Mouse (Mus musculus) monocyte, adult 2 months (primary cell): ENCODE measurements at regions not wholly inside any gene's neighbourhood (a gene's known extent, or its start where the extent isn't known, plus 50 kb on each side); places are given as distances from the start of the nearest gene placed in this dataset.
"Not testable (repeated sequence)": the region's sequence is repeated elsewhere in the genome, so short reads cannot be mapped to it uniquely, and the experiment has no call there.

Source experiments
- DNase-seq, 2 experiments: peaks; one replicate each; pipeline ENCODE4 v3.0.0; 2022; ENCODE audit warnings: low spot score in 2 of 2, low read depth in 1 of 2

DNA sequence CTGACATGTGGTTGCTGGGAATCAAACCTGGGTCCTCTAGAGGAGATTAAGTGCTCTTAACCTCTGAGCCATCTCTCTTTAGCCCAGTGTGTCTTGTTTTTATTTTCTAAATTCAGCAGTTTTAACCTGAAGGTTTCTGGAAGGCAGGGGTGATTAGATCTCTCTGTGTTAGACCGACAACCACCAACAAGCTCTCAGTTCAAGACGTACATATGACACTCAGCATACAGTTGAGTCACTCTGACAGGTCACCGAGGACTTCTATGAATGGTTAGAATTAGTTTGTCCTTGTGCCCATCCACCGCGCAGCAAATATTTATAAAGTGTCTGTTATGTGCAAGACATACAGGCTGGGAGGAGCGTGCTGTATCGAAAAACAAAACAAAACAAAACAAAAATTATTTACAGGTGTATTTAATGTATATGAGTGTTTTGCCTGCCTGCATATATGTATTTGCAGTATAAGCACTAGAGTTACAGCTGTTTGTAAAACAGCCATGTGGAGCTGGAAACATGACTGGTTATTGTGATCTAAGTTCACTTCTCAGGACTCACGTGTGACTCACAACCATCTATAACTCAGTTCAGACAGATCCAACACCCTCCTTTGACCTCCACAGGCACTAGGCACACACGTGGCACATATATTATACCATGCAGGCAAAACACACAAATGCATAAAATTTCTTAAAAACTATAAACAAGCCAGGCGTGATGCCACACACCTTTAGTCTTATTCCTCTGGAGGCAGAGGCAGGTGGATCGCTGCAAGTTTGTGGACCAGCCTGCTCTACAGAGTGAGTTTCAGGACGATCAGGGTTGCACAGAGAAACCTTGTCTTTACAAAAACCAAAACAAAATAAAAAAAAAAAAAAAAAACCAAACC lies 70.5 kb upstream of the Chd2 start:
- no peak for DNase-seq

DNA sequence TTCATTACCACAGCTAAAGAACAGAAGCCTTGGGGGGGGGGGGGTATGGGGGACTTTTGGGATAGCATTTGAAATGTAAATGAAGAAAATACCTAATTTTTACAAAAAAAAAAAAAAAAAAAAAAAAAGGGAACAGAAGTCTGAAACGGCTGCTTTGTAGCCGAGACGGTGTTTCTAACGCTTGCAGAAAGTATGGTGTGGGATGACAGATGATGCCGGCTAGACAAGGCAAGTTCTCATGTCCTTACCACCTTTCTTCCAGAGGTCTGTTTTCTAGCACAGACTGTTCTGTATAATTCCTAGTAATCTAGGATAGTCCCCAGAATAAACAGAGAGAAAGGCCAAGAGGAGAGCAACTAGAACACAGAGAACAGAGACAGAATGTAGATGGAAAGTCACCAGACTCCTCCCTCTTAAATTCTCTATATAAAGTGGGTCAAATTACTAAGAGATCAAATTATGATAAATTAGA lies 67.2 kb upstream of the Chd2 start:
- no peak for DNase-seq

DNA sequence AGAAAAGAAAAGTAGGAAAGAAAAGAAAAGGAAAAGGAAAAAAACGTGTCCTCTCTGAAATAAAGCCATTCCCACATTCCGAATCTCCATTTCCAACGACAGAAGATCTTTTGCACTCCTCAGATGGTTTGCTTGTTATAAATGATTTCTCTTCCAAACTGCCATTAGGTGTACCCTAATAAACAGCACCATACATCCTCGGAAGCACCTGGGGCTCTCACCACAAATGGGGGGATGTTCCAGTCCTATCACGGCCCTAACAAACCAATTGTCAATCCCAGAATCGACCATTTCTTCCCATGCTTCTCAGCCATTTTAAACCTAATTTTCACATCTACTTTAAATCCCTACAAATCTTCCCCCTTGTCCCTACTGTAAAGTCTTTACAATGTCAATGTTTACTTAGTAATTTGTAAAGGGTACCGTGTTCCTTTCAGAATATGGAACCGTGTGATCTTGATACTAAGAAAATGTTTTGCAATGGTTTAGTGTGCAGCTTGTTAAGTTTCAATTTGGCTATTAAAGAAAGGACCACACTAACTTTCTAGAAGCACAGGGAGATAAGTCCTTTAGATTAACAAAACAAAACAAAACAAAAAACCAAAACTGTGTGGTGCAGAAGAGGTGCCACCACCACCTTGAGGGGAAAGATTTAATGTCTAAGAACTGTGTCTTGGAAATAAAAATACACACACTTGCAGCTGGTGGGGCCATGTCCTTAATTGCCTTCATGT lies 66.6 kb upstream of the Chd2 start:
- DNase-seq = no peak

DNA sequence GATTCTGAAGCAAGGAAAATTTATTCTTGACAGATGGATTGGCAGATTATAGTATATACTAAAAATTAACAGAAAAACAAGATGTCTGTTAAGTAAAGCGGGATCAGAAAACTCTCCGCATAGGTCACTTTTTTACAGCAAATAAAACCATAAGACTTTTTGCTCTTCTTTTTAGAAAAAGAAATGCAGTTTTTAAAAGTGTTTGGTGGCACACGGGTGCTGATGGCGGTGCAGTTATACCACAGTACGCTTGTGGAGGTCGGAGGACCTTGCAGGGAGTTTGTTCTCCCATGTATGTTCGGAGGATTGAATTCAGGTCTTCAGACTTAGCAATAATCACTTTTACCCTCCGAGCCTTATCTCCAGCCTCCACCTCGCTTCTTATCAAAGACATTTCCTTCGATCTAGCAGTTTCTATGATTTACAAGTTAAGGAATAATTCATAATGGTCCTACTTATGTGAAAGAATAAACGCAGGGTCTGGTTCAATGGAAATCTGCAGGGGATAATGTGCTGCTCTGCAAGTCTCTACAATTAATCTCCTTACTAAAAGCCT lies 65.9 kb upstream of the Chd2 start:
- DNase-seq = no peak

DNA sequence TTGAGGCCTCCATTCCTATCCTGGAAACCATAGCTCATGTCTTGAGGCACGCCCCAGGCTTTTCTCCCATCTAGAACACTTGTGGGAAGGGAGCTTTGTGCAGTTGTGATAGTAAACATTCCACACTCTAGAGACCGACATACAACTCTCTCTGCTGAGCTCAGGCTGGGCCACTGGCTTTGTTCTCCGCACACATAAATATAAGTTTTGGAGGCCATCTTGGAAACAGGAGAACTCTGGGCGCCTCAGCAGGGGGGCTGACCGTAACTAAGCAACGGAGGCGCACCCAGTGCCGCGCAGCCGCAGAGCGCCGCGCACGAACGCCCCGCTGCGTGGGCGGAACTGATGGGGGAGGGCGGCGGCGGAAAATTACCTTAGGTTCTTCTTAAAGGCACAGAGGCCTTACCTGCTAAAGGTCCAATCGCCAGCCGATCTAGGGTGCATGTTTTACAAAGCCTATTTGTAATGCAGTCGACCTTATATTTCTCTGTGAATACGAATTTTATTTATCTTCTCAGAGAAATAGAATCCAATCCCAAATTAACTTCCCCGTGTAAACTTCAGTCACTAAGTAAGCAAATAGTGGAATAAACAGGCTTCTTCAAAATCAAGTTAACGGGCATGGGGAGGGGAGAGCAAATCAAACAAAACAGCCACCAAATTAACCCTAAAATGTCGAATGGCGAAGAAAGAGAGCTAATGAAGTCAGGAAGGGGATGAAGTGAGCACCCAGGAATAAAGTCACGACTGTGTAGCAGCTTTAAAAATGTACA lies 65.2 kb upstream of the Chd2 start:
- peak; percentile 70 to 78 for DNase-seq

DNA sequence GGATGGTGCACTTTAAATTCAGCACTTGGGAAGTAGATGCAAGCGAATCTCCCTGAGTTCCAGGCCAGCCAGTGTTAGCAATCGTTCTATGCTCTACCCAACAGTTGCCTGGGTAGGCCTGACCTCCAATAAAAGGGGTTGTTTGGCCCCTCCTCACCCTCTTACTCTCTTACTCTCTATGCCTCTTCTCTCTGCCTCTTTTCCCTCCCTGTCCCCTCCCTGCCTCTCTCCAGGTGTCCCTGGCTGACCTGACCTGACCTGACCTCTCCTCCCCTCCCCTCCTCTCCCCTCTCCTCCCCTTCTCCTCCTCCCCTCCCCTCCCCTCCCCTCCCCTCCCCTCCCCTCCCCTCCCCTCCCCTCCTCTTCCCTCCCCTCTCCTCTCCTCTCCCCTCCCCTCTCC lies 63.0 kb upstream of the Chd2 start:
- no peak for DNase-seq

DNA sequence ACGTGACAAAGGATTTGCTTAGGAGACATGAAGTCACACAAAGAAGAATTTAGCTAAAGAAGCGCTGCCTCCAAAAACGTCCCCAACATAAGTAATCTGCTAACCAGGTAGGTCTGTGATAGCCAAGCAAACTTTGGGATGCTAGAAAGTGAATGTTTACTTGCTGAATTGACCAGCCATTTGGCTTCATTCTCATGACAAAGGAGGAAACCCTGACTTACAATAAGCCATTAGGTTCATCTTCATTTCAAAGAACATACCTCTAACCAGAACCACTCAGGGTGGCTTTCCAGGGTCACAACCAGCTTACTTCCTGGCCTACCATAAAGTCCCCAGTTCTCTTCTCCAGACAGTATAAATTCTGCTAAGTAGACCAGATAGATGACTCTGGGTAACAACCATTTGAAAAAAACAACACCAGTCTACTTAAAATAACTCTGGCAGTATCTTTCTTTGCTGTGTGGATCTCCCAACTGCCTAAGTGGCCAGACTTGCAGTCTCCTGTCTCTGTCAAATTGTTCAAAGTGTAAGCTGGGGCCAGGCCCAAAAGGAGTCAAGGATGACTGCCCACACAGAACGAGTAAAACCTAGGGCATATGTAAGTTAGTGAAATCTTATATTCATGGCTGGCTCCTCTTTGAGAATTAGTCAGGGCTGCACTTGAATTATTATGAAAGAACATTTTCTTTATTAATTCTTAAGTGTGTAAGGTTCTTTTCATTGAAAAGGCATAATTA lies 61.4 kb upstream of the Chd2 start:
- DNase-seq = no peak

DNA sequence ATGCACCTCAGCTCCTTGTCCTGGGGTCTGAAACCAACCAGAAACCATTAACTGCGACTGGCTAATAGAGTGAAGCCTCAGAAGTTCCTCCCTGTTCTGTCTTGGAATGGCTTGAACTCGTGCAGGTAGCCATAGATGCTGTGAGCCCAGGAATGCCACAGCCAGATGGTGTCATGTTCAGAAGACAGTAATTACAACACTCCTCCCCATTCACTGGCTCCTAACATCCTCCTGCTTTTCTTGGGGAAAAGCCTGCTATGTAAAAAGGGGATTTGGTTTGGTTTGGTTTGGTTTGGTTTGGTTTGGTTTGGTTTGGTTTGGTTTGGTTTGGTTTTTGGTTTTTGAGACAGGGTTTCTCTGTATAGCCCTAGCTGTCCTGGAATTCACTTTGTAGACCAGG lies 59.7 kb upstream of the Chd2 start:
- no peak for DNase-seq

DNA sequence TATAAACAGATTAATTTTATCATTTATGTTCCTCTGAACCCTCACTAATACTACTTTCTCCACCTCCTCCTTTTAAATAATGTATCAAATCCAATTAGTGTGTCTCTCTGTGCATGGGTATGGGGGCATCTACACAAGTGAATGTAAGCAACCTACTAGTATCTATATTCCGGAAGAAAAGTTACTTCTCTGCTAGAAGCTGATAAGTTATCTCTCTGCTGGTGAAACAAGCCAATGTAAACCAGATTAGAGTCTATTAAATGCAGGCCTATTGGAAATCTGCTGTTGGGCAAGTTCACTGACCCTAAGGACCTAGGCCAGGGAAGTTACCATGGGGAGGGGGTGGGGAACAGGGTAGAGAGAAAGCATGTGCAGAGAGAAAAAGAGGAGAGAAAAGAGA lies 59.1 kb upstream of the Chd2 start:
- DNase-seq = no peak

DNA sequence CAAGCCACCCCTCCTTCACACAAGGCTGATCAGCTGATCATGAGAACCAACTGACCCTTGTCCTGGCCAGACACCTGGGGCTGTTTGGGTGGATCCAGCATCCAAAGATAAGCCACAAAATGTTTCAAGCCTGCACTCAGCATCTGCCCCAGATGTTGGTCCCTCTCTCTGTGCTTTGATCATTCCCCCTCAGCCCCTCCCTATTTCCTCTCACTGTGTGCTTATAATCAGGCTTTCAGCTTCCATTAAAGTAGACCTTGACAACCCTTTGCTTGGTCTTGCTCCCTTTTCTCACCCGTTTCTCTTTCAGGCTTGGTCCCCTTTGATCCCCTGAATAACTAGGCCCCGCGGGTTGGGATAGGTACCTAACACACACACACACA lies 58.4 kb upstream of the Chd2 start:
- DNase-seq = not testable (repeated sequence)

DNA sequence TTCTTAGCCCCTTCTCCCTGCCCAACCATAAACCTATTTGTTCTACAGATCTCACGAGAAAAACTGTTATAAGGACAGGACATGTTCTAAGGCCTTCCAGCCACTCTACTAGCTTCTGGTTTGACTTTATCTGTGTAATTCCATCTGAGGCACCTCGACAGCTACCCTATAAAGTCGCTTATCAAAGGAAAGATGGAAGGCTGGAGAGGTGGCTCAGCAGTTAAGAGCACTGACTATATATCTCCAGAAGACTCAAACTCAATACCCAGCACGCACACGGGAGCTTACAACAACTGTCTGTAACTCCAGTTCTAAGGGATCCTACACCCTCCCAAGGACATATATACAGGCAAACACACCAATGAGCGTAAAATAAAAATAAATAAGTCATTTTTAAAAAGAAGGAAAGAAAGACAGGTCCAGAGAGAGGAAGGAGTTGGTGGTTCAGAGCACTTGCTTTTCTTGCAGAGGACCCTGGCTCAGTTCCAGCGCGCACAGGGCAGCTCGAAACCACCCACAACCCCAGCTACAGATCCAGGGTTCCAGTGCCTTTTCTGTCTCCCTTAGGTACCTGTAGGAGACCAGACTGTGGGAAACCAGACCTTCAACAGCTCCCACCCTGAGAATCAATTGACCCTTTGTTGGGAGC lies 57.8 kb upstream of the Chd2 start:
- no peak for DNase-seq

DNA sequence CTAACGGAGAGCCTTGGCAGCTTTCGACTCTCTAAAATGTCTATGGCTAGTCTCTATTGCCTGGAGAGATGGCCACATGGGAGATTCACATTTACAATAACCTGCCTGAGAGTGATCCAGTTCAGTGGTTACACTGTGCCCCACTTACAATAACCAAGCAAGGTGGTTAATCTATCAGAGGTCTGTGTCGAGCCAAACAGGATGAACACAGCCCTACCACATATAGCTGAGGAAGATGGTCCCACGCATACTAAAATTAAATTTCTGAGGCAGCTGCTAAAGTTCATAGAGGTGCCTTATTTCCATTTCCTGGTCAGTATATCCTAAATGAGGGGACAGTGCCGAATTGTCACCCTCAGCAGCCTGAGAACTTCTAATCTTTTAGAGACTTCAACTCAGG lies 56.3 kb upstream of the Chd2 start:
- DNase-seq = no peak

DNA sequence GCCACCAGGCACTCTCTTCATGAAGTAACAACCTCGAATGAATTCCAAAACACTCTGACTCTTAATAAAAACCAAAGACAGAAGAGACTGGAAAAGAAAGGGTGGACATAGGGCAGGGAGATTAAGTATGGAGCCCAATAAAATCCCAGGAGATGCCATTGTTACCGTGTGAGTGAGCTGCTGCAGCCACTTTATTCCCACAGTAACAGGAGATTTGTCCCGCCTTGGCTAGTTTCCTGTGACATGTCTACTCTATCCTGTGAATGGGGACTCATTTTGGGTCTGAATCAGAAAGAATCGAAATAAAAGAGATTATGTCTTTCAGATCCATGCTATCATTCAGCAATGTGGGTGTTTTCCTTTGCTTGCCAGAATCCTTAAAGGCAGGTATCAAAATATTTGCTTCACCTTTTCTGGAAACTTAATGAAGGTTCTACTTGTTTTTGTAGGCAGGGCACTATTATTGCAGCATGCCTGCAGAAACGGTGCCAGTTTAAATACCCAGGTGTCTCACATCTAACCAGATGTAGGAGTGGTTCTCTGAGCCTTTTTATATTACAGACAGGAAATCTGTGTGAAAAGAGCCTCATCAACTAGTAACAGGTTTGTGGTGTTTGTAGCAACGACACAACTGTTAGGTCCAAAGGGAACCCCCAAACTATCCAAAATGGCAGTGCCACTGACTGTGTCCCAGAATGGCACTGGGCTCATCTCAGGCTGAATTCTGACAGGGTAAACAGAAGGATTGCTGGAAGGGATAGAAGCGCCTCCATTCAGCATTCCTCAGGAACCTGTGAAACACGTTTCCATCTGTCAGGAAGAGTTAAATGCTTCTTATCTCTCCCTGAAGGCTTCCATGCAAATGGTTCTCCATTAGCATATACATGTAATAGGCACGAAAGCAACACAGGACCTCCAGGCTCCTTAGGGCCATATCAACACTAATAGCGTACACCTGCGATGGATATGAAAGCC lies 55.5 kb upstream of the Chd2 start:
- DNase-seq = no peak

DNA sequence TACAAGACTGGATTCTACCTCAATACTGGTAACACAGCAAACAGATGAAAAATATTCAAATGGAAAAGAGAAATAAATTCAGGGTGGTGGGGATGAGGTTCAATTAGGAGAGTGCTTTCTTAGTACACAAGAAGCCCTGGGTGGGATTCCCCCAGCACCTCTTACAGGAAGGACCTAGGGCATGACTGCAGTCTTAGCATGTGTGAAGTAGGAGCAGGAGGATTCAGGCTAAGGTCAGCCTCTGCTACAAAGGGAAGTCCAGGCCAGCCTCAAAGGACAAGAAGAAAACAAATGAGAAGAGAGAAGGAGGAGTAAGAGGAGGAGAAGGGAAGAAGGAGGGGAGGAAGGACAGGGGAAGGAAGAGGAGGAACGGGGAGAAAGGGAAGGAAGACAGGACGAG lies 54.8 kb upstream of the Chd2 start:
- DNase-seq = no peak

DNA sequence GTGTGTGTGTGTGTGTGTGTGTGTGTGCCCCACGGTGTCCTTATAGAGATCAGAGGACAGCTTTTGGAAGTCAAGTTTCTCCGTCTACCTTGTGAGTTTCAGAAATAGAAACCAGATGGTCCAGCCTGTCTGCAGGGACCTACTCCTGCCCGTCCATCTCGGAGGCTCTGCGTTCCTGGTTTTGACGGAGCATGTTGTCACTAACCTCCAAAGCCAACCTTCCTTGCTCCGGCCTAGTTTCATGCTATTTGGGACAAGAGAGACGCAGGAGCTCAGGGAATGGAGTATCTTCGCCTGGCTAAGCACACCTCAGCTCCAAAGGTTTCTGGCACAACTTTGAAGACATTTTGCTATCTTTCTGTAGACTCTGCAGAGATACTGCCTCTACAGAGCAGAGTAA lies 54.2 kb upstream of the Chd2 start:
- DNase-seq = no peak

DNA sequence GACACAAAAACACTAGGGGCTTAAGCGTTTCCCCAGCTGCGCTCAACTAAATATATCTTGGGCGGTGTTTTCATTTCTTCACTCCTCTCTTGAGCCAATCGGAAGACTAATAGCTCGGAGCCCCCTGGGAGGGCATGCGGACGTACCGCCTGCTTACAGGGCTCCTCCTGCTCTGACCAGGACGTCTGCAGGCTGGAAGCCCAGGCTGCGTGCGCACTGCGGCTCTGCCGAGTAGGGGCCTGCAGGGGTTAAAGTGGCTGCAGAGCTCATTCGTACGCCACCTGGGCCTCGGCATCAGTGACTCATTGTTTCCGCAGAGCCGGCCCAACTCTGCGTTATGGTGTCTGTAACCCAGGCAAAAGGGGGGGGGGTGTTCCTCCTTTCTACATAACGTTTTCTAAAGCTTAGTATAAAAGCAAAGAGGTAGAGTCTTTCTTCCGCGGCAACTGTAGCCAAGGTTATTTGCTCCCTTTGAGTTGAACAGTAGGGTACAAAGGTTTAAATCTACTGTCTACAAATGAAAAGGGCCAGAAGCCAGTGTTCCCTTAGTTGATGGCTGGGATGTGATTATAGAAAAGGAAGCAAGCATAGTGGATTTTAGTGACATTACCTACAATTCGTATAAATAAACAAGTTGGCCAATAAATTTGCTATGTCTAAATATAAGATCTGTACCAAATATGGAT lies 53.7 kb upstream of the Chd2 start:
- peak; percentile 55 to 70 for DNase-seq

DNA sequence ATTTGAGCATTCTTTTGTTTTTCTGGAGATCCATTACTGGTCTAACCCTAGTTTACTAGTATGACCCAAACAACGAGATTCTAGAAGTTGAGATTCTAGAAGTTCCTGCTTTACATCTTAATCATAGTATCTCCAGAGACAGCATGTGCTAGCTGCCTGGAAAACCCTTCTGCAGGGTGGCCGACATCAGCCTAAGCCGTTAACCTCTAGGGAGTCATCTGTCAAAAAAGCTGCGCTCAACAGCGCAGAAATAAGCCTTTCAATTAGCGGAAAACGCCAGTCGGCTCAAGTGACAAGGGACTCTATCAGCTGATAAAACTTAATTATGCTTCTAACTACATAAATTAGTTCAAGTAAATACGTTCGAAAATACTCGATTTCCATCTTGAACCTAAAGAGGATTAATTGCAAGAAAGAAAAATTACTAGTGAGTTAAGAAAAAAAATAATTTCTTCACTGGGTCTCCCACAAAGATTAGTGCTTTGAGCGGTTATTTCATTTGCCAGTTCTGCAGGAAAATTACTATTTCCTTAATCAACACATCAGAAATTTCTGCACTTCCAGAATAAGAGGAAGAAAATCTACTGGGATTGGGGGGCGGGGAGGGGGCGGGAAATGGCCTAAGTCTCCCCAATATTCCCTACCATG lies 53.0 kb upstream of the Chd2 start:
- no peak for DNase-seq
